Mouse (Mus musculus): ENCODE results near the gene Prune1. TPM values are rescaled to one million over a fixed set of nuclear protein-coding genes. Genes with fewer than 3 reads are reported as not detected.
A peak's percentile ranks its signal among the peaks of the same experiment; 100 is the strongest.

Prune1 gene
- polyA plus RNA-seq, 1 experiment, result 24.2 TPM

DNA sequence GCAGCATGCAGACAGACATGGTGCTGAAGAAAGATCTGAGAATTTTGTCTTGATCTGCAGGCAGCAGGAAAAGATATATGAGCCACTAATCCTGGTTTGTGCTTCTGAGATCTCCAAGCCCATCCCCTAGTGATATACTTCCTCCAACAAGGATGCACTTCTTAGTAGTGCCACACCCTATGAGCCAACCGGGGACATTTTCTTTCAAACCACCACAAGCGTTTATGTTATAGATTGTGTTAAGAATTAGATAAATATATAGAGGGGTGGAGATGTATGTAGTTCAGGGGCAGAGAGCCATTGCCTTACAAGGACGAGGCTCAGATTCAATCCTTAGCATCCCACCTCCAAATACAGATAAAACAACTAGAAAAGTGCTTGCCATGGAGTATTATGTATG lies 28.6 kb upstream of the Prune1 start:
- no peak overlapping the region for H3K4me3 ChIP-seq (replicated peaks; ENCODE audit: extremely low read depth, low read depth, low read length)
- DNase-seq, result no peak
- WGBS, result 42% methylated on average over 3 of the region's 3 CpGs
- TF ChIP-seq POLR2A (IDR thresholded peaks at IDR 0.05; ENCODE audit: borderline replicate concordance, extremely low read depth, low read depth, low read length) (no peak), CTCF (IDR thresholded peaks at IDR 0.05; ENCODE audit: insufficient read depth, low read length) (no peak)
- no peaks in the 10 kb centered on the region; the same call in 1 of the 2 replicates for H3K4me1 ChIP-seq (ENCODE audit: control insufficient read depth, insufficient read depth, low read length)

DNA sequence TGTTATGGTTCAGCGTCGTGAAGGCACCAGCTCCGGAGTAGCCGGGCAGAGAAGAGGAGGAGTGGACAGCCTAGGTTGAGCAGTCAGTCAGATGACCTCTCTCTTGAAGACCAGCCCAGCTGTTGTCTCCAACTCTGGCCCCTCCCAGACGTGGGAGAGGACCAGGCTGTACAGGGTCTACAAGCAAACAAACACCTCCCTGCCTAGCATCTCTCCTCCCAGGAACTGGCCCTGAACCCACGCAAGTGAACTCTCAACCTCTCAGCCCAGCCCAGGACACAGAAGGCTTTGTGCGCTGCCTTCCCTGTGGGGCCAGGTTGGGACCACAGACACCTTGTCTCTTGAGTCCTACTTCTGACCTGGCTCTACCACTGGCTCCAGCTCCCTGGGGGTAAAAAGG lies 25.2 kb upstream of the Prune1 start, which contains the start of gene Anxa9:
TSS of gene Anxa9 (minus strand) at position 77 of the 400 bp plus-strand sequence.
- Histone ChIP-seq H3K4me1 (ENCODE audit: control insufficient read depth, insufficient read depth, low read length) (no peaks in the 10 kb centered on the region), H3K4me3 (replicated peaks; ENCODE audit: extremely low read depth, low read depth, low read length) (no peak within 1 kb of the TSS)
- WGBS, result 50% methylated on average over 7 of the region's 7 CpGs
- TF ChIP-seq CTCF (IDR thresholded peaks at IDR 0.05; ENCODE audit: insufficient read depth, low read length) (no peak), POLR2A (IDR thresholded peaks at IDR 0.05; ENCODE audit: borderline replicate concordance, extremely low read depth, low read depth, low read length) (peak; percentile 9; the same call in 1 of the 2 replicates)
- no peak for DNase-seq

DNA sequence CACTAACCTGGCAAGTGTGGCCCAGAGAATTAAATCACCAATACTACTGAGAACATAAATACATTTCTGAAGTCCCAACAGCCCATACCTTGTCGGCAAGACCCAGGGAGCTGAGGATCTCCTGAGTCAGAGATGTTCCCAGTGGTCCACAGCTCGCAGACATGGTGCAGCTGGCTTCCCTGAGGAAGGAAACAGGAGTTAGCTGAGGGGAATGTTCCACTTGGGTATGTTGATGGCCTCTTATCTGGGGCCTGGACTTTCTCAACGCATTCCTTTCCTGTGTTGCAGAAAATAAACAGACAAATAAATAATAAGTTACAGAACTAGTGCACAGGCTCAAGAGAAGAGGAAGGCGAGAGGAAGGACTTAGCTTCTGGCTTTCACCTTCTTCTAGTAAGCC lies 24.4 kb upstream of the Prune1 start:
- no peak overlapping the region for H3K4me3 ChIP-seq (replicated peaks; ENCODE audit: extremely low read depth, low read depth, low read length)
- DNase-seq, result no peak
- no peak for TF ChIP-seq POLR2A (IDR thresholded peaks at IDR 0.05; ENCODE audit: borderline replicate concordance, extremely low read depth, low read depth, low read length)
- no peak for TF ChIP-seq CTCF (IDR thresholded peaks at IDR 0.05; ENCODE audit: insufficient read depth, low read length)
- no peaks in the 10 kb centered on the region for H3K4me1 ChIP-seq (ENCODE audit: control insufficient read depth, insufficient read depth, low read length)
- WGBS, result 53% methylated on average over 4 of the region's 4 CpGs

DNA sequence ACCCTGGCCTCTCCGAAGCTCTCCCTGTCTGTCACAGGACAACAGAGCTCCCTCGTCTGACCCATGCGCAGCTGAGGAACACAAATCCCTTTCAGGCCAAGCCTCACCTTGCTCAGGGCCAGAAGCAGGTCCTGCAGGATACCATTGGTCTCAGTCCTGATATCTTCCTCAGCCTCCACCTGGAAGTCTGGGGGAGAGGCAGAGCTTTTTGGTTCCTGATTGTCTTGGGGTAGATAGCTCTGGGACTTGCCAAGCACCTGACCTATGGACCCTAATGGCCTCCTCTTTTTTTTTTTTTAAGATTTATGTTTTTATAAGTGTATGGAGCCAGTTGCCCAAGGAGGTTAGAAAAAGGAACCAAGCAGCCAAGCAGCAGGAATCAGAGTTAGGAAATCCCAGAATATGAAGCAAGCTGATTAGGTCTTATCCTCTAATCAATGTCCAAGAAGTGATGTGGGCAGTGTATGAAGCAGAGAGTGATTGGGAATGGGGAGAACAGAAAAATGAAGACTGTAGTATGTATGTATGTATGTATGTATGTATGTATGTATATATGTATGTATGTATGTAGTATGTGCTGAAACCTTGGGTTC lies 19.4 kb upstream of the Prune1 start:
- 77% methylated on average over 3 of the region's 3 CpGs for WGBS
- TF ChIP-seq POLR2A (IDR thresholded peaks at IDR 0.05; ENCODE audit: borderline replicate concordance, extremely low read depth, low read depth, low read length), result no peak
- Histone ChIP-seq H3K4me3 (replicated peaks; ENCODE audit: extremely low read depth, low read depth, low read length) (no peak overlapping the region), H3K4me1 (ENCODE audit: control insufficient read depth, insufficient read depth, low read length) (peaks cover 8% of the 10 kb centered on the region; the same call in 1 of the 2 replicates)
- DNase-seq, result no peak

DNA sequence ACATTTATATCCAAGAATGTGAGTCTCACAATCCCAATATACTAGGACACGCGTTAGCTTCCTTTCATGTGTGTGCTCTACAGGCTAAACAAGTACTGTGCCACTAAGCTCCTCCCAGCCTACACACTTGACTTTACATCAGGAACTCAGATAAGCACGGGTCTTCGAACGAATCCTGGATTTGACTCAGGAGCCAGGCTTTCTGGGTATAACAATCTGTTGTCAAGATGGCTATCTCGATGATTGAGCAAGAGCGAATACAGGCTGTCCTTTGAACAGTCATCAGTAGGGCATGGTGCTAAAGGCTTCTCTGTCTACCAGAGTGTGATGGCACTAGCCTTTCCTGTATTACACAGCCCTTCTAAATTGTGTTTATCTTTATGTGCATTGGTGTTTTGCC lies 16.1 kb upstream of the Prune1 start:
- no peak for DNase-seq
- peaks cover 14% of the 10 kb centered on the region for H3K4me1 ChIP-seq (ENCODE audit: control insufficient read depth, insufficient read depth, low read length)
- 42% methylated on average over 7 of the region's 7 CpGs for WGBS

DNA sequence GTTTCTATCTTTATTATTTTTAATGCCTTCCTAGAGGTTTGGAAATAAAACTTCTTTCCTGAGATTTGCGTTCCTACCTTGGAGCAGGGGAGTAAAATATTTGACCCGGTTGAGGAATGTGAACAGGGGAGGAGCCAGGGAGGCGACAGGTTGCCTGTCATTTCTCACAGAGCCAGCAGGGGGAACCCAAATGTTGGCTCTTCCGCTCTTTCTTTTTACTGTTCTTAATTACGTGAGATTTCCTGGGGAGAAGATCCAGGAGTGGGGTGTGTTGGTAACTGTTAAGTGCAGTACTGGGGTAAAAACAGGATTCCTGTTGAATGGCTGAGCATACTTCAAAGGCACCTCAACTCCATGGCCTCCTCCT lies 14.2 kb upstream of the Prune1 start:
- WGBS, result 5% methylated on average over 5 of the region's 5 CpGs
- no peak for DNase-seq

More for the DNA sequence above, 16.1 kb upstream of the Prune1 start:
- TF ChIP-seq CTCF (IDR thresholded peaks at IDR 0.05; ENCODE audit: insufficient read depth, low read length) (no peak), POLR2A (IDR thresholded peaks at IDR 0.05; ENCODE audit: borderline replicate concordance, extremely low read depth, low read depth, low read length) (no peak)
- H3K4me3 ChIP-seq (replicated peaks; ENCODE audit: extremely low read depth, low read depth, low read length), result no peak overlapping the region

DNA sequence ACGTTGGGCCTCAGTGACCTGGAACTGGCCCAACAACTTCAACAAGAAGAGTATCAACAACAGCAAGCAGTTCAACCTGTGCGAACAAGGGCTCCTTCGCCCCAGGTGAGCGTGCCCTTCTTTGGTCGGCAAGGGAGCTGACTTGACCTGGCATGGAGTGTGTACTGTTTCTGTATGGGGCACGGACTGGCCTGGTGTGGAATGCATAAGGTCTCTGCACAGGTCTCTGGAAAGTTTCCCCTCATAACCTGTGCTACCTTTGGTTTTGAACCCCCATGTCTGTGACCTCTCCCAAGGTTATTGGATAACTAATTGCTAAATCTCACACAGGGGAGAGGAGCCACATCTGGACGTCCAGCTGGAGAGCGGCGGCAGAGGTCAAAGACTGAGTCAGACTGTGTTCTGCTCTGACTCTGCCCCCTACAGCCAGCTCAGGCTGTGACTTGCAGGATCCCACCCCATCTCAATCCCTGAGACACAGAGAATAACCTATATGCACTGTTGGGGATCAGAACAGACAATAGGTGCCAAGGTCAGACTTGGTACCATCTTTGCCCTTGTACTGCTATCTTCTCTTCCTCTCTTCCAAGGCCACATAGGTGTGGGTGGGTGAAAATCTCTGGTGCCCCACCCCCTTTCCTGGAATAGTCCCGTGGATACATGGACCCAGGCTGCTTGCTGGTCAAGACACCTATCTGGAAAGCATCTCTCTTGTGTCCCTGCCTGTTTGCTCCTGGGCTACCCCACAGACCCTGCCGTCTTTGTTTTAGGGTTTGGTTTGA lies 13.6 kb upstream of the Prune1 start:
- H3K4me3 ChIP-seq (replicated peaks; ENCODE audit: extremely low read depth, low read depth, low read length), result no peak overlapping the region
- peaks cover 14% of the 10 kb centered on the region for H3K4me1 ChIP-seq (ENCODE audit: control insufficient read depth, insufficient read depth, low read length)
- no peak for DNase-seq
- TF ChIP-seq POLR2A (IDR thresholded peaks at IDR 0.05; ENCODE audit: borderline replicate concordance, extremely low read depth, low read depth, low read length), result no peak
- no peak for TF ChIP-seq CTCF (IDR thresholded peaks at IDR 0.05; ENCODE audit: insufficient read depth, low read length)
- WGBS, result 73% methylated on average over 11 of the region's 11 CpGs

More for the DNA sequence above, 14.2 kb upstream of the Prune1 start:
- Histone ChIP-seq H3K4me1 (ENCODE audit: control insufficient read depth, insufficient read depth, low read length) (peaks cover 14% of the 10 kb centered on the region), H3K4me3 (replicated peaks; ENCODE audit: extremely low read depth, low read depth, low read length) (no peak overlapping the region)
- TF ChIP-seq POLR2A (IDR thresholded peaks at IDR 0.05; ENCODE audit: borderline replicate concordance, extremely low read depth, low read depth, low read length) (no peak), CTCF (IDR thresholded peaks at IDR 0.05; ENCODE audit: insufficient read depth, low read length) (peak; percentile 71)

DNA sequence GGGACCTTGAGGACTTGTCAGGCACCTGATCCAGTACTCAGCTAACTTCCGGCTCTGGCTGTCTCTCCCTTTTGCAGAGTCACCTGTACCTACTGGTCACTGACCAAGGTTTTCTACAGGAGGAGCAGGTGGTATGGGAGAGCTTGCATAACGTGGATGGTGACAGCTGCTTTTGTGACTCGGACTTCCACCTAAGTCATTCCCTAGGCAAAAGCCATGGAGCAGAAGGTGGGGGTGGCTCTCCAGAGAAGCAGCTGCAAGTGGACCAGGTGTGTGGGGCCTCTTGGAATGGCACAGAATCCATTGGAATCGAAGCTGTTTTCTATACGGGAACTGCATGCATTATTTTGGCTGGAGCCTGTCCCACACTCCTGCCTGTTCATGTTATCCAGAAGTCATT lies 12.8 kb upstream of the Prune1 start:
- no peak overlapping the region for H3K4me3 ChIP-seq (replicated peaks; ENCODE audit: extremely low read depth, low read depth, low read length)
- TF ChIP-seq POLR2A (IDR thresholded peaks at IDR 0.05; ENCODE audit: borderline replicate concordance, extremely low read depth, low read depth, low read length) (no peak), CTCF (IDR thresholded peaks at IDR 0.05; ENCODE audit: insufficient read depth, low read length) (no peak)
- DNase-seq, result no peak
- H3K4me1 ChIP-seq (ENCODE audit: control insufficient read depth, insufficient read depth, low read length), result peaks cover 14% of the 10 kb centered on the region
- WGBS, result 75% methylated on average over 5 of the region's 5 CpGs

DNA sequence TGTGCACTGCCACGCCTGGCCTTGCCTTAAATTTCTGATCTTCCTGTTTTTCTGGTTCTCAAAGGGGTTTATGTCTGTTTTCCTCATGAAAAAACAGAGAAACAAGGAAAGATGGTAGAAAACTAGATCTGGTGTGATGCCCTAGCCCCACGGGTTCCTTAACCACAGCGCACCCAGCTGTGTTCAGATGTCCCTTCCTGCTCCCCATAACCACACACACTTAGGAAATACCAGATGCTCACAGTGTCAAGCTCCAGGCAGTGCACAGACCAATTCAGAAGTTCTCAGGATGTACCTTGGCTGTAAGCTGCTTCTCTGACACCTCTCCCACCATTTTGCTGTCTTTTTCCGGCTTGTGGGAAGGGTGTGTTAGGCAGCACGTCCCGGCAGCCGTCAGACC lies 12.4 kb upstream of the Prune1 start:
- DNase-seq, result no peak
- Histone ChIP-seq H3K4me1 (ENCODE audit: control insufficient read depth, insufficient read depth, low read length) (peaks cover 14% of the 10 kb centered on the region), H3K4me3 (replicated peaks; ENCODE audit: extremely low read depth, low read depth, low read length) (no peak overlapping the region)
- WGBS, result 84% methylated on average over 7 of the region's 7 CpGs
- no peak for TF ChIP-seq CTCF (IDR thresholded peaks at IDR 0.05; ENCODE audit: insufficient read depth, low read length)
- TF ChIP-seq POLR2A (IDR thresholded peaks at IDR 0.05; ENCODE audit: borderline replicate concordance, extremely low read depth, low read depth, low read length), result no peak

DNA sequence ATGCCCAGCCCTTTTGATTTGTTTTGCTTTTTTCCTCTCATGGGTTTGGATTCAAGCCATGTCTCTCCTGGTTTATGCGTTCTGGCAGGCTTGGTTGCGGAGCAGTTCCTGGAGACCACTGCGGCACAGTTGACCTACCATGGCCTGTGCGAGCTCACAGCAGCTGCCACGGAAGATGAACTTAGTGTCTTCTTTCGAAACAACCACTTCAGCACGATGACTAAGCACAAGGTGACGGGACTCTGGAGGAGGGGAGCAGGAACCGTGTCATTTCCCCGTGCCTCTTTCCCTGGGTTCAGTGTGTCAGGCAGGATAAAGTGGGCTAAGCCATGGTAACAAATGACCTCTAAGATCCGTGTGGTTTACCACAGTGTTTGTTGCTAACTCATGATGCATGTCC lies 11.7 kb upstream of the Prune1 start:
- WGBS, result 28% methylated on average over 11 of the region's 11 CpGs
- DNase-seq, result no peak
- peaks cover 14% of the 10 kb centered on the region for H3K4me1 ChIP-seq (ENCODE audit: control insufficient read depth, insufficient read depth, low read length)
- TF ChIP-seq CTCF (IDR thresholded peaks at IDR 0.05; ENCODE audit: insufficient read depth, low read length) (no peak), POLR2A (IDR thresholded peaks at IDR 0.05; ENCODE audit: borderline replicate concordance, extremely low read depth, low read depth, low read length) (no peak)
- no peak overlapping the region for H3K4me3 ChIP-seq (replicated peaks; ENCODE audit: extremely low read depth, low read depth, low read length)

All from lung, adult 2 months (tissue).